19 mouse cellular contexts compared by ENCODE assay signal in the genomic region with DNA sequence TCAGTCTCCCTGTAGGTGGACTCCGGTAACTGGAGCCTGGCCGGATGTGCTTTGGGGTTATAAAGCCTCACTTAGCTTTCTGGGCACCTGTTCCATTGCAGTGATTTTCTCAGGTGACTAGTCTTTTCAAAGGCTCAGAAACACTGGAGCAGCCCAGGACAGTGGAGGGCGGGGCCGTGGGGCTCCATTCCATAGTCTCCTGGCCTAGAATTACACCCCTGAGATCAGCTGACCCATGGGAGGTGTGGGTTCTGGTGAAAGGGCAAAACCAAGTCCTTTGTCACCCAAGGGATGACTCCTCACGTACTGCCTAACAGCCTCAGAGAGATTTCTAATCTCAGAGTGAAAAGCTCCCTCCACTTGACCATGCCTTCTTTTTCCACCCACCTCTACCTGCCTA. TPM values are rescaled to one million over a fixed set of nuclear protein-coding genes. Genes with fewer than 3 reads are reported as not detected.
"Had no signal": no experiment of that assay in that cellular context is flagged by ENCODE, and none has a peak within 500 bp of the region (broad histone marks: within the 10 kb centered on the region; RNA-seq: fewer than 3 reads in every experiment).

No protein-coding gene starts in this region.

- H3K9me3 ChIP-seq: limb, embryonic 13.5 days; midbrain, embryonic 12.5 days had no signal

- H3K27ac ChIP-seq: limb, embryonic 13.5 days; liver, embryonic 14.5 days; midbrain, embryonic 12.5 days had no signal

- H3K9ac ChIP-seq: limb, embryonic 13.5 days; liver, embryonic 14.5 days; midbrain, embryonic 12.5 days had no signal

- H3K36me3 ChIP-seq: limb, embryonic 13.5 days; midbrain, embryonic 12.5 days had no signal

- DNase-seq: kidney, adult 11 months; layer of hippocampus, adult 9-11 months; left cerebral cortex, postnatal 4 days; lung, adult 18-20 months; right cerebral cortex, postnatal 14 days; thymus, adult 2 months; thymus, postnatal 25 days had no signal

- H3K4me2 ChIP-seq: limb, embryonic 13.5 days; midbrain, embryonic 12.5 days had no signal

- H3K27me3 ChIP-seq: midbrain, embryonic 12.5 days had no signal

- H3K4me3 ChIP-seq: limb, embryonic 13.5 days; midbrain, embryonic 12.5 days had no signal

RNA-seq across cellular contexts. Expression of a gene that starts 3.5 kb away (rescaled TPM):
- total RNA-seq: layer of hippocampus, adult 18-20 months; left cerebral cortex, adult 18-20 months; left cerebral cortex, postnatal 10 days; liver, adult 2 months; megakaryocyte-erythroid progenitor cell, adult 5-6 weeks; midbrain, postnatal 0 days had no signal
- polyA plus RNA-seq: limb, embryonic 13.5 days; liver, adult 2 months; liver, embryonic 14.5 days; lung, embryonic 16.5 days; midbrain, postnatal 0 days; neural tube, embryonic 14.5 days; testis, adult 2 months; thymus, adult 2 months had no signal
